In the genomic region with DNA sequence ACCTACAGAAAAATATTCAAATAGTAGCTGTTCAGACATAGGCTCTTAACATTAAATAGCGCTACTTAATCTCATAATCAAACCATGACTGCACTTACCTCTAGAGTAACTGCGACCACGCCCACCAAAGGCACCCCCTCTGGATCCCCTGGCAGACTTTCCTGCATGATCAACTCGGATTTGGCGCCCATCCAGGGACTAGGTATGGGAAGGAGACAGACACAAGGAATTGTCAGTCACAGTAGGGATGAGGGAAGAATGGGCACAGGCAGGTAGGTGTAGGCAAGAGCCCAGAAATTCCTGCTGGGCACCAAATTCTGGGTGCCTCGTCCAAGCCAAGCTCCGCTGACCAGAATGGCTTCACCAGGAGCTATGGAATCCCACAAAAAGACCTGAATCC, we compare ENCODE assay signal across 8 mouse cellular contexts. TPM values are rescaled to one million over a fixed set of nuclear protein-coding genes. Genes with fewer than 3 reads are reported as not detected.
A peak's percentile ranks its signal among the peaks of the same experiment; 100 is the strongest.
DNase-seq lines count a peak whose midpoint lies in the region; ATAC-seq lines count a peak whose summit lies in the region.

No protein-coding gene starts in this region.

- H3K36me3 ChIP-seq in megakaryocyte, embryonic 14.5 days (replicated peaks; ENCODE audit: low read length): peaks cover 49% of the 10 kb centered on the region
- peaks cover 31% of the 10 kb centered on the region for H3K36me3 ChIP-seq in embryonic facial prominence, embryonic 13.5 days
- H3K36me3 ChIP-seq in intestine, embryonic 16.5 days (ENCODE audit: control insufficient read depth, insufficient read depth, low read length): no peaks in the 10 kb centered on the region
- 0 out of 2 replicates have a peak, but pooled peaks cover 2% of the 10 kb centered on the region for H3K36me3 ChIP-seq in midbrain, embryonic 16.5 days (ENCODE audit: control insufficient read depth, insufficient read depth, low read length)

- H3K27me3 ChIP-seq in megakaryocyte, embryonic 14.5 days (replicated peaks): no peaks in the 10 kb centered on the region
- no peaks in the 10 kb centered on the region for H3K27me3 ChIP-seq in embryonic facial prominence, embryonic 13.5 days
- no peaks in the 10 kb centered on the region for H3K27me3 ChIP-seq in intestine, embryonic 16.5 days (replicated peaks; ENCODE audit: control insufficient read depth, insufficient read depth, low read length)
- no peaks in the 10 kb centered on the region for H3K27me3 ChIP-seq in midbrain, embryonic 16.5 days (ENCODE audit: control insufficient read depth, insufficient read depth, low read depth, low read length)

- H3K4me3 ChIP-seq in megakaryocyte, embryonic 14.5 days (replicated peaks): peak overlapping the region; percentile 95
- peak overlapping the region; percentile 59 for H3K4me3 ChIP-seq in embryonic facial prominence, embryonic 13.5 days
- peak overlapping the region; percentile 67 for H3K4me3 ChIP-seq in intestine, embryonic 16.5 days (ENCODE audit: low read length)
- H3K4me3 ChIP-seq in midbrain, embryonic 16.5 days (ENCODE audit: low read depth, low read length): peak overlapping the region; percentile 64

- DNase-seq in yolk sac, embryonic 10.5 days (ENCODE audit: low spot score): no peak
- no peak for DNase-seq in adrenal gland, postnatal 25 days

- peak overlapping the region; percentile 83; the same call in 1 of the 2 replicates for H3K9ac ChIP-seq in embryonic facial prominence, embryonic 13.5 days
- peak overlapping the region; percentile 81 for H3K9ac ChIP-seq in intestine, embryonic 16.5 days (ENCODE audit: low read depth, low read length)
- no peak overlapping the region for H3K9ac ChIP-seq in midbrain, embryonic 16.5 days (ENCODE audit: low read depth, low read length)

- H3K27ac ChIP-seq in embryonic facial prominence, embryonic 13.5 days: no peak overlapping the region
- no peak overlapping the region for H3K27ac ChIP-seq in intestine, embryonic 16.5 days (ENCODE audit: low read length)
- no peak overlapping the region for H3K27ac ChIP-seq in midbrain, embryonic 16.5 days (ENCODE audit: low read length)

- ATAC-seq in megakaryocyte, adult 5-6 weeks (ENCODE audit: poor library complexity, severe bottlenecking): no peak
- ATAC-seq in embryonic facial prominence, embryonic 13.5 days (ENCODE audit: insufficient number of reproducible peaks, insufficient read depth, low FRiP score, low TSS enrichment, low read depth): no peak
- no peak for ATAC-seq in intestine, embryonic 16.5 days
- no peak for ATAC-seq in midbrain, embryonic 16.5 days
- no peak for ATAC-seq in activated CD4-positive, CD25-positive, alpha-beta regulatory T cell, adult 4 months

- H3K4me1 ChIP-seq in megakaryocyte, embryonic 14.5 days: peaks cover 27% of the 10 kb centered on the region
- H3K4me1 ChIP-seq in embryonic facial prominence, embryonic 13.5 days: peaks cover 8% of the 10 kb centered on the region
- peaks cover 6% of the 10 kb centered on the region for H3K4me1 ChIP-seq in intestine, embryonic 16.5 days (ENCODE audit: control insufficient read depth, insufficient read depth, low read length)
- H3K4me1 ChIP-seq in midbrain, embryonic 16.5 days (ENCODE audit: control insufficient read depth, insufficient read depth, low read length): peaks cover 9% of the 10 kb centered on the region; the same call in 1 of the 2 replicates

- H3K4me2 ChIP-seq in embryonic facial prominence, embryonic 13.5 days: peak overlapping the region; percentile 75
- H3K4me2 ChIP-seq in intestine, embryonic 16.5 days (ENCODE audit: low read depth, low read length): peak overlapping the region; percentile 64
- H3K4me2 ChIP-seq in midbrain, embryonic 16.5 days (ENCODE audit: low read length): peak overlapping the region; percentile 54

- H3K9me3 ChIP-seq in megakaryocyte, embryonic 14.5 days: peaks cover 14% of the 10 kb centered on the region
- H3K9me3 ChIP-seq in embryonic facial prominence, embryonic 13.5 days: no peaks in the 10 kb centered on the region
- H3K9me3 ChIP-seq in intestine, embryonic 16.5 days (ENCODE audit: control insufficient read depth, low read length): no peaks in the 10 kb centered on the region
- no peaks in the 10 kb centered on the region for H3K9me3 ChIP-seq in midbrain, embryonic 16.5 days (replicated peaks; ENCODE audit: control insufficient read depth, low read length, poor library complexity, severe bottlenecking)

- 69% methylated on average over 7 of the region's 7 CpGs for WGBS in embryonic facial prominence, embryonic 13.5 days
- 68% methylated on average over 7 of the region's 7 CpGs for WGBS in intestine, embryonic 16.5 days
- 63% methylated on average over 7 of the region's 7 CpGs for WGBS in midbrain, embryonic 16.5 days

RNA-seq across cellular contexts. Expression of a gene that starts 1.9 kb away (rescaled TPM):
- 3.2 and 96.3 TPM in 2 replicates for polyA plus RNA-seq in megakaryocyte, embryonic 14.5 days (2012; ENCODE audit: insufficient read depth, low replicate concordance)
- 982 and 1,036 TPM in 2 replicates for total RNA-seq in megakaryocyte, adult 5-6 weeks (2015)
- 1,421 and 1,439 TPM in 2 replicates for total RNA-seq in megakaryocyte, adult 5-6 weeks (2017)
- 501 and 572 TPM in 2 replicates for polyA plus RNA-seq in embryonic facial prominence, embryonic 13.5 days (2015; fragmentation: Nextera tagmentation; extraction: Ambion mirVana)
- polyA plus RNA-seq in intestine, embryonic 16.5 days (2015; fragmentation: Nextera tagmentation; extraction: Ambion mirVana): 372 and 405 TPM in 2 replicates
- polyA plus RNA-seq in midbrain, embryonic 16.5 days (2015; fragmentation: Nextera tagmentation; extraction: Ambion mirVana): 286 and 306 TPM in 2 replicates
- 100 to 1,000 TPM; 711 to 929 TPM for polyA plus RNA-seq in activated CD4-positive, CD25-positive, alpha-beta regulatory T cell, adult 4 months (2017; shearing (Covaris generic))
- 78.5 and 115 TPM in 2 replicates for total RNA-seq in adrenal gland, postnatal 25 days (2021)

RNA-seq across cellular contexts. Expression of a gene that starts 11.1 kb away (rescaled TPM):
- polyA plus RNA-seq in megakaryocyte, embryonic 14.5 days (2012; ENCODE audit: insufficient read depth, low replicate concordance): 23.4 and 38.2 TPM in 2 replicates
- total RNA-seq in megakaryocyte, adult 5-6 weeks (2015): 17.4 and 20.3 TPM in 2 replicates
- 22.2 and 27.9 TPM in 2 replicates for total RNA-seq in megakaryocyte, adult 5-6 weeks (2017)
- 23.2 and 27.2 TPM in 2 replicates for polyA plus RNA-seq in embryonic facial prominence, embryonic 13.5 days (2015; fragmentation: Nextera tagmentation; extraction: Ambion mirVana)
- polyA plus RNA-seq in intestine, embryonic 16.5 days (2015; fragmentation: Nextera tagmentation; extraction: Ambion mirVana): 19.8 and 22.3 TPM in 2 replicates
- polyA plus RNA-seq in midbrain, embryonic 16.5 days (2015; fragmentation: Nextera tagmentation; extraction: Ambion mirVana): 70.5 and 72.8 TPM in 2 replicates
- 10 to 100 TPM; 15.8 to 18.9 TPM for polyA plus RNA-seq in activated CD4-positive, CD25-positive, alpha-beta regulatory T cell, adult 4 months (2017; shearing (Covaris generic))
- 71.8 and 74.9 TPM in 2 replicates for total RNA-seq in adrenal gland, postnatal 25 days (2021)

RNA-seq across cellular contexts. Expression of a gene that starts 32.2 kb away (rescaled TPM):
- 1.7 and 3.1 TPM in 2 replicates for polyA plus RNA-seq in megakaryocyte, embryonic 14.5 days (2012; ENCODE audit: insufficient read depth, low replicate concordance)
- 5.9 and 8.4 TPM in 2 replicates for total RNA-seq in megakaryocyte, adult 5-6 weeks (2015)
- total RNA-seq in megakaryocyte, adult 5-6 weeks (2017): 2.0 and 2.9 TPM in 2 replicates
- polyA plus RNA-seq in embryonic facial prominence, embryonic 13.5 days (2015; fragmentation: Nextera tagmentation; extraction: Ambion mirVana): 12.7 and 13.7 TPM in 2 replicates
- 8.6 and 10.0 TPM in 2 replicates for polyA plus RNA-seq in intestine, embryonic 16.5 days (2015; fragmentation: Nextera tagmentation; extraction: Ambion mirVana)
- 24.4 and 24.8 TPM in 2 replicates for polyA plus RNA-seq in midbrain, embryonic 16.5 days (2015; fragmentation: Nextera tagmentation; extraction: Ambion mirVana)
- polyA plus RNA-seq in activated CD4-positive, CD25-positive, alpha-beta regulatory T cell, adult 4 months (2017; shearing (Covaris generic)): 1 to 10 TPM; 4.1 to 4.5 TPM
- 9.3 and 9.4 TPM in 2 replicates for total RNA-seq in adrenal gland, postnatal 25 days (2021)

RNA-seq across cellular contexts. Expression of a gene that starts 49.6 kb away (rescaled TPM):
- polyA plus RNA-seq in megakaryocyte, embryonic 14.5 days (2012; ENCODE audit: insufficient read depth, low replicate concordance): 3.7 and 5.7 TPM in 2 replicates
- 56.4 and 70.7 TPM in 2 replicates for total RNA-seq in megakaryocyte, adult 5-6 weeks (2015)
- total RNA-seq in megakaryocyte, adult 5-6 weeks (2017): 108 and 125 TPM in 2 replicates
- 36.2 and 39.3 TPM in 2 replicates for polyA plus RNA-seq in embryonic facial prominence, embryonic 13.5 days (2015; fragmentation: Nextera tagmentation; extraction: Ambion mirVana)
- polyA plus RNA-seq in intestine, embryonic 16.5 days (2015; fragmentation: Nextera tagmentation; extraction: Ambion mirVana): 101 and 102 TPM in 2 replicates
- polyA plus RNA-seq in midbrain, embryonic 16.5 days (2015; fragmentation: Nextera tagmentation; extraction: Ambion mirVana): 31.7 and 35.1 TPM in 2 replicates
- 100 to 1,000 TPM; 129 to 202 TPM for polyA plus RNA-seq in activated CD4-positive, CD25-positive, alpha-beta regulatory T cell, adult 4 months (2017; shearing (Covaris generic))
- 98.4 and 113 TPM in 2 replicates for total RNA-seq in adrenal gland, postnatal 25 days (2021)

RNA-seq across cellular contexts. Expression of a gene that starts 53.5 kb away (rescaled TPM):
- polyA plus RNA-seq in megakaryocyte, embryonic 14.5 days (2012; ENCODE audit: insufficient read depth, low replicate concordance): 450 and 808 TPM in 2 replicates
- 107 and 116 TPM in 2 replicates for total RNA-seq in megakaryocyte, adult 5-6 weeks (2015)
- 145 and 149 TPM in 2 replicates for total RNA-seq in megakaryocyte, adult 5-6 weeks (2017)
- polyA plus RNA-seq in embryonic facial prominence, embryonic 13.5 days (2015; fragmentation: Nextera tagmentation; extraction: Ambion mirVana): 0.41 and 0.44 TPM in 2 replicates
- polyA plus RNA-seq in intestine, embryonic 16.5 days (2015; fragmentation: Nextera tagmentation; extraction: Ambion mirVana): 0.61 and 0.87 TPM in 2 replicates
- polyA plus RNA-seq in midbrain, embryonic 16.5 days (2015; fragmentation: Nextera tagmentation; extraction: Ambion mirVana): 0.12 and 0.19 TPM in 2 replicates
- polyA plus RNA-seq in activated CD4-positive, CD25-positive, alpha-beta regulatory T cell, adult 4 months (2017; shearing (Covaris generic)): 10 to 100 TPM; 24.0 to 27.4 TPM
- total RNA-seq in adrenal gland, postnatal 25 days (2021): 0.71 and 1.2 TPM in 2 replicates
